Mouse (Mus musculus): ENCODE data around the gene Syn3.

DNA sequence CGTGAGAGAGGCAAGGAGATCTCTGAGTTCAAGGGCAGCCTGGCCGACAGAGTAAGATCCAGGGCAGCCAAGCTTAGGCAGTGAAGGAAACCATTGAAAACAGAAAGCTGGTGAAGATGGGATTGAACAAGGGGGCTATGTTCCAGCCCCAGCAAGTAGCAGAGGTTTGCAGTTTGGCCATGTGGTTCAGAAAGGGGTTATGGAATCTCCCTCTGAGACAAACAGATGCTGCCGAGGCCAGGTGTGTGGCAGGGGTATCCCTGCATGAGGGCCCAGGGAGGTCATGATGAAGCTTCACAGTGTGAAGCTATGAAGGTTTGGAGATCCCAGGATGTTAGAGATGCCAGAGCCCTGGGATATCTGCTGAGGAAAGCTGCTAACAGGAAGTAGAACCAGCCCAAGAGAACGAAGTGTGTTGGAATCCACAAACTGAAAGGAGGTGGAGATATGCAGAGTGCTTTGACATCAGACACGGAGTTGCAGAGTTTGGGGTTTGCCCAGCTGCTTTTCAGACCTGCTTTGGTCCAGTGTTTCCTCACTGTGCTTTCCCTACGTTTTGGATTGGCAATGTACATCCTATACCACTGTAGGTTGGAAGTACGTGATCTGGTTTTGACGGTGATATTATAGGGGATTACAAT lies 134.9 kb downstream of the Syn3 start:
- TF ChIP-seq MAFK (IDR thresholded peaks at IDR 0.05; ENCODE audit: insufficient read depth, low read depth, low read length) = no peak
- TF ChIP-seq ZC3H11A (IDR thresholded peaks at IDR 0.05; ENCODE audit: borderline replicate concordance, low read depth, low read length) = no peak
- no peak for TF ChIP-seq HCFC1 (IDR thresholded peaks at IDR 0.05; ENCODE audit: borderline replicate concordance, insufficient read depth, low read length)
